Mouse (Mus musculus): ENCODE measurements around the gene H1foo.
A peak's percentile ranks its signal among the peaks of the same experiment; 100 is the strongest.

The H1foo gene

DNA sequence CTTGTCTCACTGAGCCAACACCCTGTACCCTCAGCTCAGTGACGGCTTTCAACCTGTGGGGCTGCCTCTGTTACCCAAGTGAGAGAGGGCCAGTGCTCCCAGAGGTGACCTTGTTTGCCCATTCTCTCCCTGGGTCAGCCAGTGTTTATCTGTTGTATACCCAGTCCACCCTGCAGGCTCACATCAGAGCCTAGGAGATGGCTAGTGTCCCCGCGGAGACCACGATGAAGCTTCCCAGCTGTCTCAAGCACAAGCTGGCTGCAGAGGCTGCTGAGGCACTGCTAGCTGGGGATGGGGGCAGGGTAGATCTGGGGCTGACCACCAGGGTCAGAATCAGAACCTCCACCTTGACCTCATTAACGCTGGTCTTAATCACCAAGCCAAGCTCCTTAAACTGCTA, 14.7 kb upstream of the H1foo start:
- no peak for DNase-seq

GRCm38 (mm10) chr6:115931639-115932038, 13.1 kb upstream of the H1foo start, which contains the start of gene Rho:
Gene Rho, plus strand, starts transcription at chr6:115931748.
- DNase-seq: no peak

- DNase-seq: no peak
Observed at GRCm38 (mm10) chr6:115932391-115932790, 12.3 kb upstream of the H1foo start.

- no peak for DNase-seq
Observed at GRCm38 (mm10) chr6:115935544-115935943, 9.2 kb upstream of the H1foo start.

GRCm38 (mm10) chr6:115938011-115938410, 6.7 kb upstream of the H1foo start:
- no peak for DNase-seq

DNA sequence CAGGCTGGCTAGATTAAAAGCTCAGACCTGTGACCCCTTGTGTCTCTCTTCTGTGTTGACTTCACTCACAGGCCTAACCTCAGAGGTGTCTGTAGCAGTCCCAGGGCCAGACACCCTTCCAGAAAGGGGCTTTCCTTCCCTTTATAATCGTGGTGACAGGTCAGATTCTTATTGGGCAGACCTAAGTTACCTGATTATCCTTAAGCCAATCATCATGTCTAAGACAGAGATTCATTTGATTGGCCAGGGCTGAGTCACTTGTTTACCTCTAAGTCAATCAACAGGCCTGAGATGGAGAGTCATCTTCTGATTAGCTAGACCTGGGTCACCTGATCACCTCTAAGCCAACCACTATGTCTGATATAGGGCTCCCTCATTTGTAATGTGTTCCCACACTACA, 5.9 kb upstream of the H1foo start:
- DNase-seq: no peak

DNA sequence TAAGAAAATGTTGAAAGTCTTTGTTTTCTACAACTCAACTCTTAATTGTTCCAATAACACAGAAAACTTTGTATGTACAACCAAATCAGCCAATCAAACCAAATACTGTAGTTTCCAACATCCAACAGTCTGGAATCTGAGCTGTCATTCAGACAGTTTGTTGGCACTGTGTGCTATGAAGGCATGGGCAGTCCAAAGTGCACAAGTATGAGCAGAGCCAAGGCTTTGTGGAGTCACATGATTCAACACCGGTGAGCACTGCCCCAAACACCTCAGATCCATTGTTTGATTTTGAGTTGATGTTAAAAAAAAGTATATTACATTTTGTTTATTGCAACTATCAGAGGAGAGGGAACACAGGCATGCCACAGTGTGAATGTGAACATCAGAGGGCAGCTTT, 4.1 kb upstream of the H1foo start:
- no peak for DNase-seq

DNA sequence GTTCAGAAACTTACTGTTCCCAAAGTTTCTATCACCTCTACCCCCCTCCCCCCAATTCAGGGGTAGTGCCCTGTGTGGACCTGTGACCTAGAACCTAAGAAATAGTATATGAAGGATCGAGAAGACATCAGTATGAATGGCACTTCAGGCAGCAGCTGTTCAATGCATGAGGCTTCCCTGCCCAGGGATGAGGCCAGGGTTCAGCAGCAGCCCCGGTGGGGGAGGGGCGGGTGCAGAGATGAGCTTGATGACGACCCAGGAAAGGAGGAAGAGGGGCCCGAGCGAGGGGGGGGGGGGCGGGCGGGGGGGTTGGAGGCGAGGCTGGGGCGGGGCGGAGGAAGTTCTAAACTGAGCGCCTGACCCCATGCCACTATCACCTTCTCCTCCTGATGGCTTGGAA, 3.6 kb upstream of the H1foo start:
- peak; percentile 67 for DNase-seq

DNA sequence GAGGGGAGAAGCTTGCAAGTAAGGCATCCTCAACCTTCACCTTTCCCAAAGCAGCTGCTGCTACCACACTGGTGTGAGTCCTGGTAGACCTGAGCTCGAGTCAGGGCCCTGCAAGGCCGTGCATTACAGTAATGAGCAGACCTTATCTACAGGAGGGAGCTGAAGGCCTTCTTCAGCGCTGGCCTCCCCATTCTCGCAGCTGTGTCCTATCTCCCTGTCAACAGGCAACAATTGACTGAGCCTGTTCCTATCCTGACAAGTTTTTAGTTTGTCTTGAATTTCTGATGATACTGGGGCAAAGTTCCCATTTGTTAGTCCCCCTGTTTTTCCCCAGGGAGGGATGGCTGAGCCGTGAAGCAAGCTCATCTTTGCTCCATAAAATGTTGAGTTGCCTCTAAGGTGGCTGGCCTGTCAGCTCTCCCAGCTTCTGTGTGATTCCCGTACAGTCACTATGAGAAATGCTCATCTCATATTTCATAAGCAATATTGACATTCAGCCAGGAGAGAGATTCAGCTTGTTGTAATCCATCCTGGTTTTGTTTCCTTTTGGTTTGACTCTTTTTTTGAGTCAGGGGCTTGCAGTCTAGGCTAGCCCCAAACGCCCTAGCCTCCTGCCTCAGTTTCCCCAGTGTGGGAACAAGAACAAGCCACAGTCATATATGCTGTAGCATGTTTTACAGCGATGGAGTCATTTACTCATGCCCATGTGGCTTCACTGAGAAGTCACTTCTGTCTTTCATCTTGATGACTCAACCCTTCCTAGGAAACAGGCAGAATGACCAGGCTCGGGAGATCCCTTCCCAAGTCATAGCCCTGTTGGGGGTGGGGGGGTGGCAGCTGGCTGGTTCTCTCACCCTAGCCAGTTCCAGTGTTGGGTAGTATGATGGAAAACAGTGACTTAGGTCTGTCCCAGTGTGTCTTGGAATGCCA, 975 bp upstream of the H1foo start:
- DNase-seq: no peak

GRCm38 (mm10) chr6:115945633-115946032, 895 bp downstream of the H1foo start:
- no peak for DNase-seq

- DNase-seq: no peak
Observed at GRCm38 (mm10) chr6:115946389-115946788, 1.7 kb downstream of the H1foo start.

DNA sequence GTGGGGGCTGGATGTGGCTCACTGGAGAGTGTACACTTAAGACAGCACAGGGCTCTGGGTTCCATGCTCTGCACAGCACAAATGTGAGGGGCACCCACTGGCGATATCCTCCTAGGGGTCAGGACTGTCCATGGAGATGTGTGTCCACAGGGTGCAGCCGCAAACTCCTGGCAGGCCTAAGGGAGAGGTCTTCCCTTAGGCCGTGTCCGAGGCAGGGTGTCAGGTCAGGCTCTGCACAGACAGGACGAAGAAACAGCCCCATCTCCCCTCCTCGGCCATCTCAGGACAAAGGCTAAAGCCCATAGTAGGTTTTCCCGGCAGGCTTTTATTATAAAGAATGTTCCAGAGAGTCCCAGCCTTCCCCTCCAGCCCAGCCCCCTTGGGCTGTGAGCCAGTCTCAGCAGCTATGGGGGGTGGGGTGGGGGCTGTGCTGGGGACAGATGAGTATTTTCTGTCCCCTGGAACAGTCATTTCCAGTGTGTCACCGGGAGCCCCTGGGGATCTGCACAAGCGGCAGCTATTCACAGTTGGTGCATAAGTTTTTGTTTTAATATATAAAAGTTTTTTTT, 9.9 kb downstream of the H1foo start:
- no peak for DNase-seq

- DNase-seq: no peak
Observed at GRCm38 (mm10) chr6:115955169-115955568, 10.4 kb downstream of the H1foo start.

- DNase-seq: no peak
Observed at GRCm38 (mm10) chr6:115955664-115956063, 10.9 kb downstream of the H1foo start.

DNA sequence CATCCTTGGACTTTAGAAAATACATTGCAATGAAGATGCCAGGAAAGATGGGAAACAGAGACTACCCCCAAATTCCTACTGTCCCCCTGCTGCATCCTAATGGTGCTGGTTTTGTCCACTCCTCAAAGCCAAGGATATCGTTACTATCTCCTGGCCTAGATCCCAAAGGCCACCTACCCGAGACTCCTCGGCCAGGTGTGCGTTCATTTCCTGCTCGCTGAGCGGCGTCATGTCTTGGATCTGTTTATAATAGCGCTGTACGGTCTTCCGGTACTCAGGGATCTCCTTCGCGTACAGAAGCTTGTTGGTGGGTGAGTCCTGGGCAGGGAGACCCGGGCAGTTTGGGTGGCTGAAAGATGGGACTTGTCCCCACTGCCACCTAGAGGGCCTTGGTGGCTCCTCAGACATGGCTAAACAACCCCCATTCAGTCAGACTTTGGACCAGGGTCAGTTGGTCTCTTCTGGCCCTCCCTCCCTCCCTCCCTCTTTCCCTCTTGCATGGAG, 11.7 kb downstream of the H1foo start:
- DNase-seq: no peak

DNA sequence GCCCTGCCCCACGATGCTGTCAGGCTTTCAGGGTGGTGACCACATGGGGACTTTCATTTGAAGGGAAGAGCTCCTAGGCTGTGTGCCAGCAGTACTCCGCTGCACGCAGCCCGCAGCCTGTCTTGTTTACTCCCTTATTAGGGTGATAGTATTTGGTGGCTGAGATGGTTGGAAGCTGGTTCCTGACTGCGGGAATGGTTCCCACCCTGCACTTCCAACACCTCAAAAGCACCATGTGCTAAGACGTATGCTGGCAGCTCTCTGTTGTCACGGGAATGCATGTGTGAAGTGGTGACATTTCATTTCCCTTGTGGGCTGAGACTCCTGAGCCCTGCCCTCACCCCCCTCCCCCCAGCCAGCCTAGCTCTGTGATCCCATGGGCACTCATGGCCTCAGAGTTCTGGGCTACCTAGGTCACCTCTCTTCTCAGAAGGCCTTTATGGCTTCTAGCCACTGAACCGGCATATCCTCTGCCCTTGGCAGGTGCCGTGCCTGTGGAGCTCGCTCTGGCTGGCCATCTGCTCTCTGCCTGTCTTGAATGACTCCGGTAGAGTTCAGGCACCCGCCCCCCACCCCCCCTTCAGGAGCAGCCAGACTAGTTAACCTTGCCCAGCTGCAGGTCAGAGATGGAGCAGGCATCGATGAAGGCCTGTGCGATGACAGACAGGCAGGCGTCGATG, 12.3 kb downstream of the H1foo start:
- no peak for DNase-seq

- no peak for DNase-seq
Observed at GRCm38 (mm10) chr6:115957681-115958080, 12.9 kb downstream of the H1foo start.

GRCm38 (mm10) chr6:115958445-115958844, 13.7 kb downstream of the H1foo start:
- DNase-seq: no peak

GRCm38 (mm10) chr6:115959151-115959691, 14.5 kb downstream of the H1foo start:
- no peak for DNase-seq

DNA sequence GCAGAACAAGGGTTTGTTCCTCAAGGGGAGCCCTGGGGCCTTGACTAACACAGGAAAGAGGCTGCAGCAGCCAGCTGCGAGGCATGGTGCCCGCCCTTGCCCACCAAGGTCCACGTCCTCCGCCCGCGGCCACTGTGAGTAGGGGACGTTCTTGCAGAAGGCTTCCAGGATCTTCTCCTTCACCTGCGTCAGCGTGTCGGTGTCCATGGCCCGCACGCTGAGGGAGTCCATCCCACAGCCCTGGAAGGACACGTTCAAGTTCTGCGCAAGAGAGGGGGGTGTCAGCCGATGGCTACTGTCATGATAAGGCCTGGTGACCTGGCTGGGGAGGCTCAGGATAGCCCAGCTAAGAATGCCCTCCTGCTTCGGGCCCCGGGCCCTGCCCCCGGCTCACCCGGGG, 15.6 kb downstream of the H1foo start:
- no peak for DNase-seq

DNA sequence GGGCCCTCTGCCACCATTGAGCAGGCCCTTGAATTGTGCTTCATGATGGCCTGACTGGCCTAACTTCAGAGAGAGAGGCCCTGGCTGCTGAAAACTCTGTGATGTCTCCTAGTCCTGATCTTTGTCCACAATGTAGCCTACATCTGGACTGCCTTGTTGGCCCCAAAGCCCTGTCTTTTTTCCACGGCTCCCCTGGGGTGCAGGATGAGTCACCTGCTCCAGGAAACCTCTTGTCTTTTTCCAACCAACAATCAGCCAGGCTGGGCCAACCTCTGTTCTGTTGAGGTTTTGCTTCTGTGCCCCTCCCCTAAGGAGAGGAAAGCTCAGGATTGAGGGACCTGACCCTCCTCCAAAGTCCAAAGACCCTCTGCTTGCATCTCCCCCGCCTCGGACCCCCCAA, 17.0 kb downstream of the H1foo start:
- no peak for DNase-seq

DNA sequence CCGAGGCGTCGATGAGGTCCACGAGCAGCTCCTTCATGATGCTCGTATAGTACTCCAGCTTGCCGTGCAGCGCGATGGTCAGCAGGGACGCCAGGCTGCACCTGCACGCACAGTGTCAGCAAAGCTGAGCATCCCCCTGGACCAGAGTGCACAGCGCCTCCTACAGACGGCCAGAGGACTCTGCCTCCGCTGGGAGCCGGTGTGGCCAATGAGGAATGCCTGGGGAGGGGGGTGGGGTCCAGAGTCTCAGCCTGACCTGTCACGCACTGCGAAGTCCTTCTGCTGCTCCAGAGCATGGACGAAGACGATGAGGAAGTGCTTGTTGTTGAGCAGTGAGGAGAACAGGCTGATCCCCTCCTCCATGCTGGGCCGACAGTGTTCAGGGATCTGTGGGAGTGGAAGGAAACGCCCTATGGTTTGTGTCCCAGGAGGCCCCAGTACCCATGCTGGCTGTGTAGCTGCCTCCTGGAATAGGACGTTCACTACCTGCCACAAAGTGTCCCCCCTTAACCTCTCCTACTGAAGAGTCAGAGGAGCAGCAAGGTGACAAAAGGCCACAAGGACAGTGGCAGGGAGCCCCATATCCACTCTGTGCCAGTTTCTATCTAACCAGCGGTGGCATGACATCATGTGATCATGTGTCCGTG, 17.8 kb downstream of the H1foo start:
- DNase-seq: no peak

GRCm38 (mm10) chr6:115963656-115964055, 18.9 kb downstream of the H1foo start:
- DNase-seq: no peak
